Mouse (Mus musculus) myocyte (in vitro differentiated cells): Measurements from ENCODE around the gene Lamb1.
A peak's percentile ranks its signal among the peaks of the same experiment; 100 is the strongest.

Experiments
- E2F4 ChIP-seq: IDR thresholded peaks from one replicate; pipeline ENCODE4 v1.6.1; 2011; ENCODE audit warnings: mild to moderate bottlenecking, control low read depth, moderate library complexity; ENCODE audit not compliant: insufficient read depth
- MAX ChIP-seq: IDR thresholded peaks from one replicate; pipeline ENCODE4 v1.6.1; 2011; ENCODE audit warnings: low read depth, mild to moderate bottlenecking, control low read depth
- MYOD1 ChIP-seq, 3 experiments: IDR thresholded peaks; one replicate each; pipeline ENCODE4 v1.6.1; 2011; ENCODE audit warnings: control low read depth in 2 of 3, low read depth in 2 of 3, mild to moderate bottlenecking in 2 of 3, moderate library complexity in 1 of 3; ENCODE audit not compliant: insufficient read length in 2 of 3, control insufficient read depth in 1 of 3
- POLR2A ChIP-seq: IDR thresholded peaks from one replicate; pipeline ENCODE4 v1.6.1; 2011; ENCODE audit warnings: low read depth, mild to moderate bottlenecking, control low read depth, moderate library complexity; ENCODE audit not compliant: insufficient read length
- POLR2AphosphoS2 ChIP-seq: IDR thresholded peaks from one replicate; pipeline ENCODE4 v1.6.1; 2011; ENCODE audit warnings: low read depth, control low read depth; ENCODE audit not compliant: insufficient read length
- SRF ChIP-seq: IDR thresholded peaks from one replicate; pipeline ENCODE4 v1.6.1; 2011; ENCODE audit warnings: low read depth; ENCODE audit not compliant: control insufficient read depth, insufficient read length
- TCF12 ChIP-seq: IDR thresholded peaks from one replicate; pipeline ENCODE4 v1.6.1; 2011; ENCODE audit warnings: mild to moderate bottlenecking, control low read depth; ENCODE audit not compliant: poor library complexity, insufficient read depth, severe bottlenecking
- USF1 ChIP-seq: IDR thresholded peaks from one replicate; pipeline ENCODE4 v1.6.1; 2011; ENCODE audit warnings: low read depth, mild to moderate bottlenecking, control low read depth, moderate library complexity

- no peak for TF ChIP-seq USF1
- TF ChIP-seq TCF12, result no peak
- TF ChIP-seq POLR2AphosphoS2, result no peak
- TF ChIP-seq POLR2A, result peak; percentile 24
- TF ChIP-seq E2F4, result no peak
- no peak for TF ChIP-seq MAX
- TF ChIP-seq SRF, result no peak
- peak in 1 of 3 experiments; percentile 5 for TF ChIP-seq MYOD1 (IDR thresholded peaks at IDR 0.05; ENCODE audit: control insufficient read depth in 1 of 3, insufficient read length in 2 of 3, low read depth in 2 of 3)
These were observed 843 bp downstream of the Lamb1 start for GRCm38 (mm10) chr12:31265722-31266431.
